Mouse (Mus musculus): ENCODE data around the gene Cdc42se2.

GRCm38 (mm10) chr11:54733546-54733945, 53.9 kb downstream of the Cdc42se2 start:
- TF ChIP-seq CTCF (IDR thresholded peaks at IDR 0.05; ENCODE audit: borderline replicate concordance, control insufficient read depth, extremely low read depth, insufficient read depth, low read length, poor library complexity) (no peak), POLR2A (IDR thresholded peaks at IDR 0.05; ENCODE audit: control insufficient read depth, extremely low read depth, insufficient read depth, low read length, poor library complexity) (no peak)

All from thymus, adult 2 months (tissue).